Mouse (Mus musculus) cortical plate, adult 2 months (tissue): ENCODE results near the gene Fam20a. TPM values are rescaled to one million over a fixed set of nuclear protein-coding genes. Genes with fewer than 3 reads are reported as not detected.

Experiments used
- H3K27ac ChIP-seq: fragments of 200-500 bp; 2 replicates; pipeline ENCODE4 v1.5.1; 2012; ENCODE audit warnings: low read length, control low read depth, inconsistent platforms; ENCODE audit not compliant: insufficient read depth
- H3K4me1 ChIP-seq: fragments of 200-500 bp; 2 replicates; pipeline ENCODE4 v1.6.1; 2011; ENCODE audit warnings: low read length; ENCODE audit not compliant: control insufficient read depth, insufficient read depth
- H3K4me3 ChIP-seq: fragments of 200-500 bp; 2 replicates; pipeline ENCODE4 v1.5.1; 2011; ENCODE audit warnings: mild to moderate bottlenecking, low read length, control low read depth; ENCODE audit not compliant: insufficient read depth
- CTCF ChIP-seq: fragments of 200-500 bp; IDR thresholded peaks from 2 replicates; pipeline ENCODE4 v1.5.1; 2011; ENCODE audit warnings: mild to moderate bottlenecking, control low read depth, low read length; ENCODE audit not compliant: insufficient read depth; ENCODE audit errors: extremely low read depth
- POLR2A ChIP-seq: fragments of 200-500 bp; IDR thresholded peaks from 2 replicates; pipeline ENCODE4 v1.6.1; 2011; ENCODE audit warnings: mild to moderate bottlenecking, low read length, control low read depth; ENCODE audit not compliant: insufficient read depth; ENCODE audit errors: extremely low read depth
- polyA plus RNA-seq: library from polyadenylated mRNA; depleted of rRNA; stranded (reverse); fragments of >200 nt; gene quantifications from 2 replicates; pipeline ENCODE4 v1.2.3, GENCODE M21; 2012

The Fam20a gene
- polyA plus RNA-seq, 1 experiment = 22.5 TPM

GRCm38 (mm10) chr11:109704311-109705205, 17.5 kb downstream of the Fam20a start:
- no peaks in the 10 kb centered on the region for H3K4me1 ChIP-seq
- TF ChIP-seq CTCF (no peak), POLR2A (no peak)
- no peak overlapping the region for H3K4me3 ChIP-seq
- no peak overlapping the region for H3K27ac ChIP-seq

GRCm38 (mm10) chr11:109703845-109704244, 18.2 kb downstream of the Fam20a start:
- no peak overlapping the region for H3K4me3 ChIP-seq
- no peak for TF ChIP-seq POLR2A
- no peak for TF ChIP-seq CTCF
- no peak overlapping the region for H3K27ac ChIP-seq
- H3K4me1 ChIP-seq = no peaks in the 10 kb centered on the region

- H3K27ac ChIP-seq = no peak overlapping the region
- TF ChIP-seq POLR2A (no peak), CTCF (no peak)
Observed at GRCm38 (mm10) chr11:109702031-109702815, 19.9 kb downstream of the Fam20a start.

GRCm38 (mm10) chr11:109700761-109701160, 21.3 kb downstream of the Fam20a start:
- H3K4me1 ChIP-seq = no peaks in the 10 kb centered on the region
- H3K4me3 ChIP-seq = no peak overlapping the region
- no peak overlapping the region for H3K27ac ChIP-seq
- no peak for TF ChIP-seq CTCF
- TF ChIP-seq POLR2A = no peak

More at GRCm38 (mm10) chr11:109702031-109702815, 19.9 kb downstream of the Fam20a start:
- Histone ChIP-seq H3K4me3 (no peak overlapping the region), H3K4me1 (no peaks in the 10 kb centered on the region)

GRCm38 (mm10) chr11:109699784-109700183, 22.3 kb downstream of the Fam20a start:
- H3K4me3 ChIP-seq = no peak overlapping the region
- TF ChIP-seq CTCF (no peak), POLR2A (no peak)
- no peaks in the 10 kb centered on the region for H3K4me1 ChIP-seq
- no peak overlapping the region for H3K27ac ChIP-seq

- no peak overlapping the region for H3K4me3 ChIP-seq
- no peak overlapping the region for H3K27ac ChIP-seq
- H3K4me1 ChIP-seq = no peaks in the 10 kb centered on the region
- TF ChIP-seq CTCF = no peak
- TF ChIP-seq POLR2A = no peak
Observed at GRCm38 (mm10) chr11:109698740-109699139, 23.3 kb downstream of the Fam20a start.

- TF ChIP-seq POLR2A = no peak
- no peak for TF ChIP-seq CTCF
- H3K4me3 ChIP-seq = no peak overlapping the region
- peaks cover 1% of the 10 kb centered on the region; the same call in 1 of the 2 replicates for H3K4me1 ChIP-seq
- H3K27ac ChIP-seq = no peak overlapping the region
Observed at GRCm38 (mm10) chr11:109697089-109697643, 24.9 kb downstream of the Fam20a start.

GRCm38 (mm10) chr11:109696519-109696918, 25.6 kb downstream of the Fam20a start:
- TF ChIP-seq POLR2A (no peak), CTCF (no peak)

GRCm38 (mm10) chr11:109692737-109693136, 29.3 kb downstream of the Fam20a start:
- Histone ChIP-seq H3K27ac (no peak overlapping the region), H3K4me3 (no peak overlapping the region), H3K4me1 (peaks cover 1% of the 10 kb centered on the region; the same call in 1 of the 2 replicates)
- TF ChIP-seq CTCF = no peak
- no peak for TF ChIP-seq POLR2A

More at GRCm38 (mm10) chr11:109696519-109696918, 25.6 kb downstream of the Fam20a start:
- peaks cover 1% of the 10 kb centered on the region; the same call in 1 of the 2 replicates for H3K4me1 ChIP-seq
- H3K4me3 ChIP-seq = no peak overlapping the region
- H3K27ac ChIP-seq = no peak overlapping the region
